Mouse (Mus musculus) spleen, adult 2 months (tissue): ENCODE data around the gene Zfp94.

Source experiments
- CTCF ChIP-seq: fragments of 200-500 bp; IDR thresholded peaks from 2 replicates; pipeline ENCODE4 v1.5.1; 2011; ENCODE audit warnings: mild to moderate bottlenecking, inconsistent platforms; ENCODE audit not compliant: insufficient read depth, insufficient read length, insufficient replicate concordance; ENCODE audit errors: extremely low read depth
- POLR2A ChIP-seq: fragments of 200-500 bp; IDR thresholded peaks from 2 replicates; pipeline ENCODE4 v1.6.1; 2011; ENCODE audit warnings: low read depth, low read length, inconsistent platforms

- no peak for TF ChIP-seq CTCF
- TF ChIP-seq POLR2A, result no peak
Observed at GRCm38 (mm10) chr7:24291387-24292090, 24.9 kb downstream of the Zfp94 start.
